Mouse (Mus musculus) retina, embryonic 14.5 days (tissue): ENCODE data around the gene Wdr18.
A peak's percentile ranks its signal among the peaks of the same experiment; 100 is the strongest.

Source experiments
- DNase-seq: peaks from one replicate; pipeline ENCODE4 v3.0.0-alpha.2; 2015; ENCODE audit warnings: low spot score

The Wdr18 gene

DNA sequence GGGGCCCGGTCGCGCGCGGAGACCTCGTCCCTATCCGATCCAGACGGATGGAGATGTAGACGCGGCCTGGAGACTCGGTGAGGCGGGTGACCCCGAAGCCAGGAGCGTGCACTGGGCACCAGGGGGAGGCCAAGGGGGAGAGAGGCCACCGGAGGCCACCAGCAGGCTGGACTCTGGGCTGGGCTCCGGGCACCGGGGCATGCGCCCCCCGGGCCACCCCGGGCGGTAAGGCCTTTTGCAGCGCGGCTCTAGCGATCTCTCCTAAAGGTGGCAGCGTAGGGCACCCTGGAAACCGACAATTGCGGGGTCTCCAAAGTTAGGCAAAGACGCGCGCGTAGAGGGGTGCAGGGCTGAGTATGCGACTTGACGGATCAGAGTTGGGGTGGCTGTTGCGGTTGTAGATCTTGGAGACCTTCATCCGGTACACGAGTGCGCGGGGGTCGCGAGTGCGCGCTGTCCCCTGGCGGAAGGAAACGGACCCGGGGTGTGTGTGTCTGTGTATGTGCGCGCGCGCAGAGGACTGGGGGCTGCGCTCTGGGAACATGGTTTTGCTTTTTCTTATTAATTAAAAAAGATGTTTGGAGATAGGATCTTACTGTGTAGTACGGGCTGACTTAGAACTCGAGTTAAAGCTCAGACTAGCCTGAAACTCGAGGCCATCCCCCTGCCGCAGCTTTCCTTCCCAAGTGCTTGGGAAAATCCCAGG lies 32.5 kb upstream of the Wdr18 start:
- DNase-seq: peak; percentile 66

DNA sequence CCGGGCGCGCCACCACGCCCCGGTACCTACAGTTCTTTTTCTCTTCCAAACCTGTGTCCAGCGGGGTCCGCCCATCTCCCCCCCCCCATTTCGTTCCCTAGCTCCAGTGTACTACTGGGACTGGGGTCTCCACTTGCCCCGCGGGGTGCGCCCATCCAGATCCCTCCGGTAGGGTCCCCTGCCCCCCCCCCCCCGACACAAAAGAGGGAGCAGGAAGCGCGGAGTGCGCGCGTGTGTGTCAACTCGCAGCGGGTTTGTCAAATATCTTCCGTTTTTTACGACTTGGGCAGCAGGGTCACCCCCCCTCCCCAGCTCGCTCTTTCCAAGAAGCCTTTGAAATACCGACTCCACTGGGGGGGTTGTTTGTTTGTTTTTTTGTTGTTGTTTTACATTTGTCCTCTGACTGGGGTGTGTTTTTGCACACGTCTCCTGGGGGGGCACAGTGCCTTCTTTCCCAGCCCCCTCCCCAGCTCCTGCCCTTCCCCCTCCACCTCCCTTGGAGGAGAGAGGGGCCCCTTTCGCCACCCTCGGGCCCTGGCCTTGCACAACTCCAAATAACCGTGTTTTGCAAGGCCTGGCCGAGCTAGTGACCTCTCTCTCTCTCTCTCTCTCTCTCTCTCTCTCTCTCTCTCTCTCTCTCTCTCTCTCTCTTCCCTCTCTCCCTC lies 31.8 kb upstream of the Wdr18 start:
- DNase-seq: no peak

- DNase-seq: no peak
Observed at GRCm38 (mm10) chr10:79928907-79929701, 30.8 kb upstream of the Wdr18 start.

- DNase-seq: no peak
Observed at GRCm38 (mm10) chr10:79929967-79930825, 29.8 kb upstream of the Wdr18 start.

DNA sequence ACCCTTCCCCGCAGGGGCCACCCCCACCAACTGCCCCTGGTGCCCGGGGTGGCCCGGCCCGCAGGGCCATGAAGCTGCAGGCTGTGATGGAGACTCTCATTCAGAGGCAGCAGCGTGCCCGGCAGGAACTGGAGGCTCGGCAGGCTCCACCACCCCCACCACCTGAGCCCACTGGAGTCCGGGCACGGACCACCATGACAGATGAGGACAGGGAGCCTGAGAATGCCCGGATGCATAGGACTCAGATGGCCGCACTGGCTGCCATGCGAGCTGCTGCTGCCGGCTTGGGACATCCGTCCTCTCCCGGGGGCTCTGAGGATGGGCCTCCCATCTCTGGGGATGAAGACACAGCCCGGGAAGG lies 29.1 kb upstream of the Wdr18 start:
- no peak for DNase-seq

GRCm38 (mm10) chr10:79931797-79932196 lies 28.2 kb upstream of the Wdr18 start:
- no peak for DNase-seq

DNA sequence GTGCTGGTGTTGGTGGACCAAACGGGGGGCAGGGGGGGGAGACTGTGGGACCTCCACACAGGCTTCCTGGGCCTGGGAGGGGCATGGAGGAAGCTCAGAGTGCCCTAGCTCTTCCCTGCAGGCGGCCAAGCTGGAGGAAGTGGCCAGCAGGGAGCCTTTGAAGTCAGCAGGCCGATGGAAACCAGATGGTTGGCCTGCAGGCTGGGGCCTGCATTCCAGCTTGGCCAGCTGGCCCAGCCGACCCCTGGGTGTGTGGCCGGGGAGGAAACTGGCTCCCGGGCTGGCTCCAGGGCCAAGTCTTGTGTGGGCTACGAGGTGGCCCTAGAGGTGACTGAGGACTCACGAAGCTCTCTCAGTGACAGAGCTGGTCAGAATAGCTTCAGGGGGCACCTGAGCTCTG lies 27.2 kb upstream of the Wdr18 start:
- DNase-seq: no peak

DNA sequence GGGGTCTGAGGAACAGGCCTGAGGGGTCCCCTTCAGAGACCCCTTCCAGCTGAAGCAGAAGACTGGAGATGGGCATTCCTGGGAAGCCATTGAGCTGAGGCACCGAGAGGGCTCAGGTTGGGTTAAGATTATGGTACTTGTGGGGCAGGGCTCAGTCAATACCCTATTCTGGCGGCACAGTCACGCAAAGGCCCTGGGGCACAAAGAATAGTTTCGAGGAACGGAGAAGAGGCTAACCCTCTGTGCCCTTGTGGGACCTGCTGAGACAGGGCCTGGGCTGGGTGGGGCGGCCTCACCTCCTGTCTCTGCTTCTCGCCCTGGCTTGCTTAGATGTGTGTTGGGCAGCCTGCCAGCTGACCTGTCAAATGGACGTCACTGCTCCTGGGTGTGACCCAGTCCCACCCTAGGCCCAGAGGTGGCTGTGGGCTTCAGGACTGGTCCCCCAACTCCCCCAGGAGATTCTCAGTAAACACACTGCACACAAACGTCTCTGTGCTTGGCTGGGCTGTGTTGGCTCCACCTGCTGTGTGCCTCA lies 26.7 kb upstream of the Wdr18 start:
- no peak for DNase-seq

DNA sequence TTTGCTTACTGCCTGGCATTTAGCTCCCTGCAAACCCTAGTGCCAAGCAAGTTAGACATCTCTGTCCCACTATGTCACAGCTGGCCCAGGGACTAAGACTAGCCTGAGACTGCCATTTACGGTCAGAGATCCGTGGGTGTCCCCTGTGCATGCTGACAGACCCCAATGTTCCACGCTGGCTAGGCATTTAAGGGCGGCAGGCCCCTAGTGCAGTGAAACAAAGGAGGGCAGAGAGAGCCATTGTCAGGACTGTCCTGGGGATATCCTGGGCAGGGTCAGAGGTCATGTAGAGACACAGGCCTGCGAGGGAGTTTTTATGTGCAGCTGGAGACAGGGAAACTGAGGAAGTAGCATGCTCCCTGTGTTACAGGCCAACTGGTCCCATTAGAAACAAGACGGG lies 26.1 kb upstream of the Wdr18 start:
- no peak for DNase-seq

GRCm38 (mm10) chr10:79934272-79934721 lies 25.7 kb upstream of the Wdr18 start:
- DNase-seq: no peak

DNA sequence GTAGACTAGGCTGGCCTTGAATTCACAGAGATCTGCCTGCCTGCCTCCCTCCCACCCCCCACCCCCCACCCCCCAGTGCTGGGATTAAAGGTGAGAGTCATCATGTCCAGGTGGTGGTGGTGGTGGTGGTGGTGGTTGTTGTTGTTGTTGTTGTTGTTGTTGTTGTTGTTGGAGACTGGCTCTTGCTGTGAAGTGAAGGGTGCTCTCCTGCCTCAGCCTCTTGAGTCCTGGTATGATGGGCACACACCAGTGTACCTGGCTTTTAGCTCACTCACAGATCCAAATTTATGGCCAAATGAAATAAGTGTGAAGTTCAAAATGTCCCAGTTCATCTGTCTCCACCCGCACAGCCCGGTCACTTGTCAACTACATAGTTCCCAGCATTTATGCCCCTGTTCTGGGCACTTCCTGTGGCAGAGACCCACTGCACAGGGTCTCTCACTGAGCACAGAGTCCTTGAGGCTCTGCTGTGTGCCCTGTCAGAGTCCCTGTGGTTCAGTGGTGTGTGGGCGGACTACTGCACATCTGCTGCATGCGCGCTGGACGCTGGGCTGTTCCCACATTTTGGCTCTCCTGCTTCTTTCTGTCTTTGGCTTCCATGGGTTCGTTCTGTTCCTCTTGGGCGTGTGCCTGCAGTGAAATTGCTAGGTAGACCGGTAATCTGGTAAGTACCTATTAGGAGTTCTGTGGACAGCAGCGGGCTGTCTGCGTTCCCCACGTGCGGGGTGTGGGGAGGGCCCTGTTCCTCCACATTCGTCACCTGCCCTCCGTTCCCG lies 25.0 kb upstream of the Wdr18 start:
- no peak for DNase-seq

- no peak for DNase-seq
Observed at GRCm38 (mm10) chr10:79936284-79936910, 23.6 kb upstream of the Wdr18 start.

- DNase-seq: no peak
Observed at GRCm38 (mm10) chr10:79936911-79937441, 23.0 kb upstream of the Wdr18 start.

- no peak for DNase-seq
Observed at GRCm38 (mm10) chr10:79937775-79938526, 22.0 kb upstream of the Wdr18 start.

GRCm38 (mm10) chr10:79940749-79941148 lies 19.2 kb upstream of the Wdr18 start:
- DNase-seq: no peak

GRCm38 (mm10) chr10:79942988-79943387 lies 17.0 kb upstream of the Wdr18 start:
- DNase-seq: no peak

DNA sequence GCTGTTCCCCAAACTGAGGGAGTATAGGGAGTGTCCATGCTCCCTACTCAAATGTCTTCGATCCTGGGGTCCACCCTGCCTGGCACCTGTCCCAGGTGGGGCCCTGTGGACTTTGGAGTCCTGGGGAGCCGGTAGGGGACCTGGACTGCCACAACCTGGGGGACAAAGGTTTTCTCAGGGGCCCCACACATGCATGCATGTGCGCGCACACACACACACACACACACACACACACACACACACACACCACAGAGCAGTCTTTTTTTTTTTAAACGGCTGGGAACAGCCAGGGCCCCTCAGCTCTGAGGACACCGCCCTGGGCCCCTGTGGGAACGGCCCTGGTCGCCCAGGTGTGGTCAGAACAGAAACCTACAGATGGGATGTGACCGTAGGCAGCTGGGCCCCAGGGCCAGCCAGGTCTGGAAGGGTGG lies 16.5 kb upstream of the Wdr18 start:
- DNase-seq: no peak

GRCm38 (mm10) chr10:79945507-79946234 lies 14.3 kb upstream of the Wdr18 start:
- peak; percentile 95 for DNase-seq
